Mouse (Mus musculus): ENCODE data around the gene Gm13889. TPM values are rescaled to one million over a fixed set of nuclear protein-coding genes. Genes with fewer than 3 reads are reported as not detected.

Gene Gm13889
- not detected for total RNA-seq (2023)

GRCm38 (mm10) chr2:93956908-93957784, at the start of gene Gm13889:
Gene Gm13889 (minus strand): TSS chr2:93957201.

GRCm38 (mm10) chr2:93996254-93996653, 39.3 kb upstream of the Gm13889 start, which contains the start of gene Gm27027:
Gene Gm27027 (minus strand): TSS chr2:93996354.

Other genes starting within 250 kb of the Gm13889 start
- 10 to 100 TPM; 61.0 to 68.1 TPM for gene Ext2, start 134.6 kb downstream of the Gm13889 start, total RNA-seq (2023)
- gene Accs, start 107.3 kb downstream of the Gm13889 start, total RNA-seq (2023), result 10 to 100 TPM; 32.3 to 33.5 TPM
- not detected for gene Accsl, start 88.0 kb downstream of the Gm13889 start, total RNA-seq (2023)
- gene Gm27027, start 39.2 kb upstream of the Gm13889 start, total RNA-seq (2023), result not detected
- 10 to 100 TPM; 50.7 to 58.8 TPM for gene Alkbh3, start 53.6 kb upstream of the Gm13889 start, total RNA-seq (2023)
- 10 to 100 TPM; 34.3 to 36.0 TPM for gene Hsd17b12, start 200.8 kb upstream of the Gm13889 start, total RNA-seq (2023)